Mouse (Mus musculus): ENCODE results near the gene Insc. TPM values are rescaled to one million over a fixed set of nuclear protein-coding genes. Genes with fewer than 3 reads are reported as not detected.

Insc gene
- total and polyA plus RNA-seq, 3 experiments, result not detected

DNA sequence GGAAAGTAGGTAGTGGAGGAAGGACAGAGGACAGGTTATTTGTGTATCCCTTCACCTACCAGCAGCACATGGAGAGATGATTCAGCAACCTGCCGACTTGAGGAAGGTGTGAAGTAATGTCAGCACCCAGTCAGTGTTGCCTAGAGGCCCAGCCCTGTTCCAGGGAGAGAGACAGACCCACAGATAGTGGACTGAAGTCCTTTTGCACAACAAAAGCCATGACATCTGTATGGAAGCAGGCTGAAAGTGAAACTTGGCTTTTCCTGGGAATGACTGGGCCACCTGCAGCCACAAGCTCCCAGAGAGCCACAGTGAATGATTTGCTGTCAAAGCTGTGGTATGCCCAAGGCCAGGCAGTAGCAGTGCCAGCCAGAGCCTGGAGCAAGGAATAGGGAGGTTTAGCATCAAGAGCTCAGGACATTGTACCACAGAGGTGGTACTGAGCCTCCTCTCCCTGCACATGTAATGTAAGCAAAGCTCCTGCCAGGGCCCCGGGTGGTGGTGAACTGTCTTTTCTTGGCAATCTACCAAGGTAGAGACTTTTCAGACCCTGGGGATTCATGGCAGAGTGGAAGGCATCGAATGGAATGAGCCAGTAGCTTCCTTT is 1.2 kb downstream of the Insc start:
- Histone ChIP-seq H3K36me3 (ENCODE audit: control insufficient read depth in 1 of 2, insufficient read depth in 2 of 2, low read length in 2 of 2) (no peaks in the 10 kb centered on the region), H3K27me3 (ENCODE audit: control insufficient read depth in 1 of 2, insufficient read depth in 2 of 2, low read length in 2 of 2) (no peaks in the 10 kb centered on the region), H3K27ac (ENCODE audit: control insufficient read depth, low read depth, low read length) (no peak overlapping the region), H3K79me2 (ENCODE audit: control insufficient read depth, insufficient read depth, low read length, poor library complexity) (no peaks in the 10 kb centered on the region), H3K4me1 (ENCODE audit: control insufficient read depth in 1 of 2, insufficient read depth in 2 of 2, low read length in 2 of 2) (no peaks in the 10 kb centered on the region), H3K9me3 (replicated peaks; ENCODE audit: insufficient read depth, low read length) (no peaks in the 10 kb centered on the region), H3K4me3 (ENCODE audit: control insufficient read depth in 1 of 2, insufficient read depth in 1 of 2, low read depth in 2 of 2, low read length in 2 of 2) (no peak overlapping the region), H3K9ac (ENCODE audit: control insufficient read depth, low read depth, low read length, poor library complexity, severe bottlenecking) (no peak overlapping the region)
- DNase-seq (ENCODE audit: low read depth, low spot score), result no peak
- TF ChIP-seq SMC3 (IDR thresholded peaks at IDR 0.05; ENCODE audit: low read depth, low read length) (no peak), TAL1 (IDR thresholded peaks at IDR 0.05; ENCODE audit: low read length) (no peak), JUND (IDR thresholded peaks at IDR 0.05; ENCODE audit: low read depth, low read length) (no peak), HCFC1 (IDR thresholded peaks at IDR 0.05; ENCODE audit: low read depth, low read length) (no peak), ELF1 (IDR thresholded peaks at IDR 0.05; ENCODE audit: low read depth, low read length) (no peak), USF1 (IDR thresholded peaks at IDR 0.05; ENCODE audit: low read depth, low read length) (no peak), RCOR1 (IDR thresholded peaks at IDR 0.05; ENCODE audit: low read depth, low read length) (no peak), POLR2A (IDR thresholded peaks at IDR 0.05; ENCODE audit: control insufficient read depth in 1 of 2, insufficient read depth in 1 of 2, low read depth in 1 of 2, low read length in 2 of 2, poor library complexity in 1 of 2) (no peak), CHD1 (IDR thresholded peaks at IDR 0.05; ENCODE audit: low read depth, low read length) (no peak)

DNA sequence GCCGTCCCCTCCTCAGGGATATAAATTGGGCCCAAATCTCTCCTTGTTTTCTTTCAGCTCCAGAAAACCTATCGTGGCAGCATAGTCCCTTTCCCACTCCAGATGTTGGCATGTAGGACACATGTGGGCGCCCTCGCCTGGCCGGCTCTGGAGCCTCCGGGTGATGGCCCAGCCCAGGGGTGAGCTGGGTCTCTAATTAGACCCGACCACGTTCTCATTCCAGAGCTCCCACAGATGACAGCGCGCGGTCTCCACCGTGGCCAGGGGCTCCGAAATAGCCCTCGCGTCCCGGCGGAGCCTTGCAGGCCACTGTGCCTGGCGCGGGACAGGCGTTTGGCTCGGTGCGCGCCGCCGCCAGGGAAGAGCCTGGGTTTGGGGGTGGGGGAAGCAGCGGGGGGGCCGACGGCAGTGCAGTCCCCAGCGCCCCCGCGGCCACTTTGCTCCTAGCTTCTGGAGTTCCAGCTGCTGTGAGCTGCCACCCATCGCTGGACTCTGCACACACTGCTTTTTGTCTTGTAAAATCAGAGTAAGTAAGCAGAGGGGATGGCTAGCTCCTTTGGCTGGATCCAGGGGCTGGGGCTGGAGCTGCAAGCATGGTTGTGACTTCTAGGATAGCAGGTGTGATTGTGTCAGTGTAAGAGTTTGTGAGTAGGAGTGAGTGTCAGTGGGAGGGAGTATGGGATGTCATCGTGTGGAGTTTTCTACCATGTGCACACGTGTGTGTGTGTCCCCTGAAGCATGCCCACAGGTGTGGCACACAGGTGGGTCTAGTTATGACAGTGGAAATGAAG is 2.2 kb downstream of the Insc start:
- no peak for DNase-seq (ENCODE audit: low read depth, low spot score)
- Histone ChIP-seq H3K9me3 (replicated peaks; ENCODE audit: insufficient read depth, low read length) (no peaks in the 10 kb centered on the region), H3K4me3 (ENCODE audit: control insufficient read depth in 1 of 2, insufficient read depth in 1 of 2, low read depth in 2 of 2, low read length in 2 of 2) (no peak overlapping the region), H3K79me2 (ENCODE audit: control insufficient read depth, insufficient read depth, low read length, poor library complexity) (no peaks in the 10 kb centered on the region), H3K36me3 (ENCODE audit: control insufficient read depth in 1 of 2, insufficient read depth in 2 of 2, low read length in 2 of 2) (no peaks in the 10 kb centered on the region), H3K27me3 (ENCODE audit: control insufficient read depth in 1 of 2, insufficient read depth in 2 of 2, low read length in 2 of 2) (no peaks in the 10 kb centered on the region), H3K27ac (ENCODE audit: control insufficient read depth, low read depth, low read length) (no peak overlapping the region), H3K9ac (ENCODE audit: control insufficient read depth, low read depth, low read length, poor library complexity, severe bottlenecking) (no peak overlapping the region), H3K4me1 (ENCODE audit: control insufficient read depth in 1 of 2, insufficient read depth in 2 of 2, low read length in 2 of 2) (no peaks in the 10 kb centered on the region)
- no peak for TF ChIP-seq MYB (IDR thresholded peaks at IDR 0.05; ENCODE audit: low read depth, low read length)
- no peak for TF ChIP-seq ZKSCAN1 (IDR thresholded peaks at IDR 0.05; ENCODE audit: low read depth, low read length)
- no peak for TF ChIP-seq MAX (IDR thresholded peaks at IDR 0.05; ENCODE audit: low read length)
- no peak for TF ChIP-seq TCF12 (IDR thresholded peaks at IDR 0.05; ENCODE audit: low read depth, low read length)
- no peak for TF ChIP-seq MXI1 (IDR thresholded peaks at IDR 0.05; ENCODE audit: low read depth, low read length)
- no peak for TF ChIP-seq KAT2A (conservative IDR thresholded peaks at IDR 0.05; ENCODE audit: low read depth, low read length)
- no peak for TF ChIP-seq MYC (IDR thresholded peaks at IDR 0.05; ENCODE audit: low read depth, low read length)
- no peak for TF ChIP-seq UBTF (IDR thresholded peaks at IDR 0.05; ENCODE audit: borderline replicate concordance, insufficient read depth, low read depth, low read length)
- no peak for TF ChIP-seq E2F4 (IDR thresholded peaks at IDR 0.05; ENCODE audit: borderline replicate concordance, low read depth, low read length)
- TF ChIP-seq GABPA (IDR thresholded peaks at IDR 0.05; ENCODE audit: low read depth, low read length), result no peak
- no peak for TF ChIP-seq CHD1 (IDR thresholded peaks at IDR 0.05; ENCODE audit: low read depth, low read length)
- no peak for TF ChIP-seq USF2 (IDR thresholded peaks at IDR 0.05; ENCODE audit: borderline replicate concordance in 1 of 2, insufficient read depth in 1 of 2, low read depth in 1 of 2, low read length in 2 of 2)
- no peak for TF ChIP-seq ZMIZ1 (IDR thresholded peaks at IDR 0.05; ENCODE audit: low read depth, low read length)
- no peak for TF ChIP-seq USF1 (IDR thresholded peaks at IDR 0.05; ENCODE audit: low read depth, low read length)
- no peak for TF ChIP-seq POLR2AphosphoS5 (IDR thresholded peaks at IDR 0.05; ENCODE audit: borderline replicate concordance, low read depth, low read length)
- no peak for TF ChIP-seq EP300 (IDR thresholded peaks at IDR 0.05; ENCODE audit: low read depth in 1 of 2, low read length in 2 of 2)
- no peak for TF ChIP-seq ZNF384 (IDR thresholded peaks at IDR 0.05; ENCODE audit: low read depth, low read length)
